ENCODE assay signal across 11 mouse cellular contexts in the genomic region with DNA sequence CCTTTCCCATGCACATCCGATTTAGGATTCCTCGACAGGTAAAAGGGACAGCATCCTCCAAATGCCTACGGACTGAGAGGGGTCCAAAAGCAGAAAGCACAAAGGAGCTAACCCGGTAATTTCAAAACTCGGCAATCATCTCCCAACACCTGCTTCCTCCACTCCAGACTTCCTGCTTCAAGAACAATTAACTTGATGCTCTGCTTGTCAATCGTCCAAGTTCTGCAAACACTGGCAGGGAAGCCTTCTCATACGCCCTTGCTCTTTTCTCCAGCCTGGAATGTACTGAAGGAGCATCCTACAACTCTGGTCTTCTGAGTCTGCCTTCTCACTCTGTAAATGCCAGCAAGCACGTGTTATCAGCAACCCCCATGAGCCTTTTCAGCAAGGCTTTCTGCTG. TPM values are rescaled to one million over a fixed set of nuclear protein-coding genes. Genes with fewer than 3 reads are reported as not detected.
A peak's percentile ranks its signal among the peaks of the same experiment; 100 is the strongest.
DNase-seq lines count a peak whose midpoint lies in the region; ATAC-seq and TF ChIP-seq lines count a peak whose summit lies in the region.
"Had no signal": no experiment of that assay in that cellular context is flagged by ENCODE, and none has a peak within 500 bp of the region (broad histone marks: within the 10 kb centered on the region; RNA-seq: fewer than 3 reads in every experiment).

No protein-coding gene starts in this region.

- H3K27ac ChIP-seq in gastrocnemius, adult 2 months: peak overlapping the region; percentile 54
- 0 out of 2 replicates have a peak overlapping the region, but pooled peaks have one; percentile 12 for H3K27ac ChIP-seq in heart, embryonic 13.5 days (replicated peaks)
- no peak overlapping the region for H3K27ac ChIP-seq in midbrain, embryonic 10.5 days (replicated peaks)
- H3K27ac ChIP-seq: midbrain, embryonic 13.5 days had no signal

- H3K4me3 ChIP-seq in gastrocnemius, adult 2 months: peak overlapping the region; percentile 29
- no peak overlapping the region for H3K4me3 ChIP-seq in heart, embryonic 13.5 days
- H3K4me3 ChIP-seq in midbrain, embryonic 10.5 days: no peak overlapping the region
- H3K4me3 ChIP-seq: midbrain, embryonic 13.5 days had no signal

- WGBS in heart, embryonic 13.5 days: 44% methylated on average over 8 of the region's 8 CpGs
- WGBS in midbrain, embryonic 10.5 days: 79% methylated on average over 8 of the region's 8 CpGs

- ATAC-seq in heart, embryonic 13.5 days (ENCODE audit: extremely low read depth, insufficient number of reproducible peaks, low FRiP score, low TSS enrichment): no peak
- ATAC-seq: CD4-positive, CD25-positive, alpha-beta regulatory T cell, adult 4 months; midbrain, embryonic 13.5 days had no signal

- no peak for DNase-seq in gastrocnemius, adult 2 months
- no peak for DNase-seq in gastrocnemius, adult 18-20 months (ENCODE audit: low spot score)
- DNase-seq in brain, adult 2 months (ENCODE audit: low read depth, low spot score): peak; percentile 83
- peak; percentile 53 to 63 for DNase-seq in kidney, postnatal 25 days
- no peak for DNase-seq in urinary bladder, postnatal 36 days (ENCODE audit: low spot score in 2 of 2)
- DNase-seq in midbrain, embryonic 10.5 days (ENCODE audit: low spot score): no peak
- DNase-seq in layer of hippocampus, adult 9-10 months (ENCODE audit: low spot score): no peak
- DNase-seq: cerebellum, adult 18-20 months had no signal

- peak overlapping the region; percentile 16; the same call in 1 of the 2 replicates for H3K4me2 ChIP-seq in heart, embryonic 13.5 days
- H3K4me2 ChIP-seq: midbrain, embryonic 13.5 days had no signal

- intact Hi-C loops in gastrocnemius, adult 2 months (cut with DNase I): no loop called here

- H3K9me3 ChIP-seq in heart, embryonic 13.5 days: no peaks in the 10 kb centered on the region
- H3K9me3 ChIP-seq in midbrain, embryonic 10.5 days (replicated peaks): no peaks in the 10 kb centered on the region; the same call in 1 of the 2 replicates
- H3K9me3 ChIP-seq: midbrain, embryonic 13.5 days had no signal

- H3K27me3 ChIP-seq in heart, embryonic 13.5 days (replicated peaks): no peaks in the 10 kb centered on the region
- peaks cover 45% of the 10 kb centered on the region for H3K27me3 ChIP-seq in midbrain, embryonic 10.5 days (ENCODE audit: low read depth, poor library complexity, severe bottlenecking)

- peaks cover 60% of the 10 kb centered on the region for H3K36me3 ChIP-seq in heart, embryonic 13.5 days
- peaks cover 66% of the 10 kb centered on the region for H3K36me3 ChIP-seq in midbrain, embryonic 10.5 days

- H3K9ac ChIP-seq in heart, embryonic 13.5 days: no peak overlapping the region
- H3K9ac ChIP-seq: midbrain, embryonic 13.5 days had no signal

- peaks cover 31% of the 10 kb centered on the region for H3K4me1 ChIP-seq in heart, embryonic 13.5 days
- peaks cover 39% of the 10 kb centered on the region for H3K4me1 ChIP-seq in midbrain, embryonic 10.5 days

- TF ChIP-seq CTCF in gastrocnemius, adult 2 months (IDR thresholded peaks at IDR 0.05): no peak

RNA-seq across cellular contexts. Expression of a gene that starts 37.6 kb away (rescaled TPM):
- 1 to 10 TPM; 5.7 to 6.6 TPM for total RNA-seq in gastrocnemius, adult 2 months (2021)
- 1 to 10 TPM; 3.0 to 6.7 TPM for total RNA-seq in gastrocnemius, adult 18-20 months (2021)
- polyA plus RNA-seq in heart, embryonic 13.5 days (2015; fragmentation: Nextera tagmentation; extraction: Ambion mirVana): 11.4 and 11.7 TPM in 2 replicates
- 14.7 and 15.8 TPM in 2 replicates for polyA plus RNA-seq in midbrain, embryonic 10.5 days (2016; fragmentation: Nextera tagmentation; extraction: Ambion mirVana)

Comparison
In these comparisons a context has a peak if more than half of its experiments do, and no peak if none do; other contexts are left out.
1. DNase-seq: peak in brain, adult 2 months (single experiment) and kidney, postnatal 25 days (2 of 2); none in gastrocnemius, adult 2 months (single experiment), gastrocnemius, adult 18-20 months (single experiment), urinary bladder, postnatal 36 days (0 of 2), midbrain, embryonic 10.5 days (single experiment) and layer of hippocampus, adult 9-10 months (single experiment).